Mouse (Mus musculus) heart, embryonic 15.5 days (tissue): Measurements from ENCODE around the gene Rnf217. TPM values are rescaled to one million over a fixed set of nuclear protein-coding genes. Genes with fewer than 3 reads are reported as not detected.

Source experiments
- ATAC-seq: fragments of 200-750 bp; cut with Nextera tagmentation; replicated peaks from 2 replicates; pipeline ENCODE4 v1.8.0; 2017; ENCODE audit warnings: low read depth, moderate TSS enrichment; ENCODE audit not compliant: insufficient number of reproducible peaks, insufficient read depth, low FRiP score
- H3K27ac ChIP-seq: fragments of 300-500 bp; sonication (generic); 2 replicates; pipeline ENCODE4 v1.5.1; 2015; ENCODE audit warnings: mild to moderate bottlenecking, inconsistent platforms
- H3K27me3 ChIP-seq: fragments of 300-500 bp; sonication (generic); 2 replicates; pipeline ENCODE4 v1.6.1; 2015; ENCODE audit warnings: inconsistent platforms
- H3K36me3 ChIP-seq: fragments of 300-500 bp; sonication (generic); 2 replicates; pipeline ENCODE4 v1.6.1; 2015; ENCODE audit warnings: mild to moderate bottlenecking, inconsistent platforms
- H3K4me1 ChIP-seq: fragments of 300-500 bp; sonication (generic); replicated peaks from 2 replicates; pipeline ENCODE4 v1.6.1; 2015; ENCODE audit warnings: inconsistent platforms
- H3K4me2 ChIP-seq: fragments of 300-500 bp; sonication (generic); 2 replicates; pipeline ENCODE4 v1.6.1; 2015; ENCODE audit warnings: inconsistent platforms, mild to moderate bottlenecking, moderate library complexity
- H3K4me3 ChIP-seq: fragments of 300-500 bp; sonication (generic); 2 replicates; pipeline ENCODE4 v1.5.1; 2015; ENCODE audit warnings: mild to moderate bottlenecking, inconsistent platforms
- H3K9ac ChIP-seq: fragments of 300-500 bp; sonication (generic); 2 replicates; pipeline ENCODE4 v1.6.1; 2015; ENCODE audit warnings: mild to moderate bottlenecking, inconsistent platforms
- H3K9me3 ChIP-seq: fragments of 300-500 bp; sonication (generic); replicated peaks from 2 replicates; pipeline ENCODE4 v1.6.1; 2016; ENCODE audit warnings: inconsistent platforms
- WGBS: fragments of 180-500 bp; shearing (Covaris S2); methylation state at CpG from one replicate; pipeline ENCODE4 v1.1.7; 2015; ENCODE audit warnings: mixed read lengths; 5-methylcytosine and 5-hydroxymethylcytosine counted together
- polyA plus RNA-seq: library from polyadenylated mRNA; unstranded; fragments of >200 nt; fragmentation: Nextera tagmentation; extraction: Ambion mirVana; gene quantifications from 2 replicates; pipeline ENCODE4 v1.2.1, GENCODE M21; 2015

Rnf217 gene
- polyA plus RNA-seq, 1 experiment from 2014 or later = 0.88 TPM

GRCm38 (mm10) chr10:31597886-31598285 lies 11.1 kb downstream of the Rnf217 start:
- Histone ChIP-seq H3K9ac (no peak overlapping the region), H3K4me3 (no peak overlapping the region), H3K4me1 (peaks cover 12% of the 10 kb centered on the region), H3K27ac (no peak overlapping the region), H3K27me3 (no peaks in the 10 kb centered on the region), H3K4me2 (no peak overlapping the region), H3K9me3 (no peaks in the 10 kb centered on the region), H3K36me3 (no peaks in the 10 kb centered on the region)
- WGBS = 77% methylated on average over 2 of the region's 2 CpGs
- ATAC-seq = no peak

- no peak overlapping the region for H3K9ac ChIP-seq
These were observed 12.2 kb downstream of the Rnf217 start for GRCm38 (mm10) chr10:31596804-31597203.

GRCm38 (mm10) chr10:31595326-31595725 lies 13.7 kb downstream of the Rnf217 start:
- no peaks in the 10 kb centered on the region for H3K27me3 ChIP-seq
- H3K27ac ChIP-seq = no peak overlapping the region
- H3K4me1 ChIP-seq = peaks cover 21% of the 10 kb centered on the region
- H3K4me3 ChIP-seq = no peak overlapping the region
- ATAC-seq = no peak
- WGBS = 82% methylated on average over 4 of the region's 4 CpGs
- H3K4me2 ChIP-seq = no peak overlapping the region
- no peaks in the 10 kb centered on the region for H3K36me3 ChIP-seq
- no peaks in the 10 kb centered on the region for H3K9me3 ChIP-seq
- H3K9ac ChIP-seq = no peak overlapping the region

More at GRCm38 (mm10) chr10:31596804-31597203, 12.2 kb downstream of the Rnf217 start:
- H3K27me3 ChIP-seq = no peaks in the 10 kb centered on the region
- no peak for ATAC-seq
- no peaks in the 10 kb centered on the region for H3K36me3 ChIP-seq
- no peak overlapping the region for H3K27ac ChIP-seq
- H3K4me3 ChIP-seq = no peak overlapping the region
- WGBS = 57% methylated on average over 4 of the region's 4 CpGs
- no peaks in the 10 kb centered on the region for H3K9me3 ChIP-seq
- H3K4me1 ChIP-seq = peaks cover 21% of the 10 kb centered on the region
- H3K4me2 ChIP-seq = no peak overlapping the region

GRCm38 (mm10) chr10:31592741-31593524 lies 16.1 kb downstream of the Rnf217 start:
- peaks cover 19% of the 10 kb centered on the region for H3K4me1 ChIP-seq
- H3K36me3 ChIP-seq = no peaks in the 10 kb centered on the region
- WGBS = 34% methylated on average over 9 of the region's 9 CpGs
- peak overlapping the region; percentile 9; the same call in 1 of the 2 replicates for H3K4me2 ChIP-seq
- no peaks in the 10 kb centered on the region for H3K27me3 ChIP-seq
- peak overlapping the region; percentile 3 for H3K27ac ChIP-seq
- peak; percentile 75; the same call in 1 of the 2 replicates for ATAC-seq
- no peak overlapping the region for H3K4me3 ChIP-seq
- no peak overlapping the region for H3K9ac ChIP-seq
- H3K9me3 ChIP-seq = no peaks in the 10 kb centered on the region

GRCm38 (mm10) chr10:31592095-31592740 lies 16.8 kb downstream of the Rnf217 start:
- Histone ChIP-seq H3K27me3 (no peaks in the 10 kb centered on the region), H3K4me2 (peak overlapping the region; percentile 9; the same call in 1 of the 2 replicates), H3K9me3 (no peaks in the 10 kb centered on the region), H3K27ac (peak overlapping the region; percentile 3), H3K4me3 (no peak overlapping the region), H3K9ac (no peak overlapping the region), H3K4me1 (peaks cover 19% of the 10 kb centered on the region), H3K36me3 (no peaks in the 10 kb centered on the region)
- ATAC-seq = peak; percentile 72; the same call in 1 of the 2 replicates
- WGBS = 38% methylated on average over 3 of the region's 3 CpGs

- no peak overlapping the region for H3K27ac ChIP-seq
- H3K36me3 ChIP-seq = no peaks in the 10 kb centered on the region; the same call in 1 of the 2 replicates
- H3K4me2 ChIP-seq = no peak overlapping the region
- H3K4me1 ChIP-seq = no peaks in the 10 kb centered on the region
- H3K4me3 ChIP-seq = no peak overlapping the region
- H3K9ac ChIP-seq = no peak overlapping the region
- H3K27me3 ChIP-seq = no peaks in the 10 kb centered on the region
- ATAC-seq = no peak
- no peaks in the 10 kb centered on the region for H3K9me3 ChIP-seq
- WGBS = 90% methylated on average over 4 of the region's 4 CpGs
These were observed 28.3 kb downstream of the Rnf217 start for GRCm38 (mm10) chr10:31580722-31581121.

GRCm38 (mm10) chr10:31580073-31580472 lies 28.9 kb downstream of the Rnf217 start:
- no peaks in the 10 kb centered on the region for H3K9me3 ChIP-seq
- no peak overlapping the region for H3K9ac ChIP-seq
- H3K4me3 ChIP-seq = no peak overlapping the region
- H3K4me2 ChIP-seq = no peak overlapping the region
- no peak overlapping the region for H3K27ac ChIP-seq
- H3K36me3 ChIP-seq = no peaks in the 10 kb centered on the region; the same call in 1 of the 2 replicates
- H3K4me1 ChIP-seq = no peaks in the 10 kb centered on the region
- no peak for ATAC-seq
- WGBS = 90% methylated on average over 1 of the region's 1 CpGs
- no peaks in the 10 kb centered on the region for H3K27me3 ChIP-seq

GRCm38 (mm10) chr10:31573267-31573666 lies 35.7 kb downstream of the Rnf217 start:
- Histone ChIP-seq H3K36me3 (no peaks in the 10 kb centered on the region; the same call in 1 of the 2 replicates), H3K9ac (no peak overlapping the region), H3K27ac (no peak overlapping the region), H3K9me3 (no peaks in the 10 kb centered on the region), H3K4me1 (no peaks in the 10 kb centered on the region), H3K4me2 (no peak overlapping the region), H3K27me3 (no peaks in the 10 kb centered on the region), H3K4me3 (no peak overlapping the region)
- WGBS = 91% methylated on average over 4 of the region's 4 CpGs
- no peak for ATAC-seq

- no peak overlapping the region for H3K4me3 ChIP-seq
- WGBS = 75% methylated on average over 2 of the region's 2 CpGs
- H3K9ac ChIP-seq = no peak overlapping the region
- H3K27me3 ChIP-seq = no peaks in the 10 kb centered on the region
- H3K4me1 ChIP-seq = no peaks in the 10 kb centered on the region
- H3K4me2 ChIP-seq = no peak overlapping the region
- no peak overlapping the region for H3K27ac ChIP-seq
- no peaks in the 10 kb centered on the region for H3K9me3 ChIP-seq
- ATAC-seq = no peak
- H3K36me3 ChIP-seq = no peaks in the 10 kb centered on the region
These were observed 51.7 kb downstream of the Rnf217 start for GRCm38 (mm10) chr10:31557311-31557710.

- Histone ChIP-seq H3K27ac (no peak overlapping the region), H3K9ac (no peak overlapping the region), H3K9me3 (no peaks in the 10 kb centered on the region), H3K36me3 (no peaks in the 10 kb centered on the region), H3K4me1 (no peaks in the 10 kb centered on the region), H3K4me3 (no peak overlapping the region), H3K4me2 (no peak overlapping the region), H3K27me3 (no peaks in the 10 kb centered on the region)
- no peak for ATAC-seq
- WGBS = 86% methylated on average over 6 of the region's 6 CpGs
These were observed 53.5 kb downstream of the Rnf217 start for GRCm38 (mm10) chr10:31555433-31555960.

GRCm38 (mm10) chr10:31553302-31553701 lies 55.7 kb downstream of the Rnf217 start:
- no peaks in the 10 kb centered on the region for H3K27me3 ChIP-seq
- H3K4me3 ChIP-seq = no peak overlapping the region
- H3K9ac ChIP-seq = no peak overlapping the region
- H3K36me3 ChIP-seq = no peaks in the 10 kb centered on the region
- no peak for ATAC-seq
- no peak overlapping the region for H3K4me2 ChIP-seq
- no peak overlapping the region for H3K27ac ChIP-seq
- no peaks in the 10 kb centered on the region for H3K9me3 ChIP-seq
- 81% methylated on average over 4 of the region's 4 CpGs for WGBS
- H3K4me1 ChIP-seq = no peaks in the 10 kb centered on the region
